Mouse (Mus musculus): ENCODE measurements at regions not wholly inside any gene's neighbourhood (a gene's known extent, or its start where the extent isn't known, plus 50 kb on each side); places are given as distances from the start of the nearest gene placed in this dataset.

DNA sequence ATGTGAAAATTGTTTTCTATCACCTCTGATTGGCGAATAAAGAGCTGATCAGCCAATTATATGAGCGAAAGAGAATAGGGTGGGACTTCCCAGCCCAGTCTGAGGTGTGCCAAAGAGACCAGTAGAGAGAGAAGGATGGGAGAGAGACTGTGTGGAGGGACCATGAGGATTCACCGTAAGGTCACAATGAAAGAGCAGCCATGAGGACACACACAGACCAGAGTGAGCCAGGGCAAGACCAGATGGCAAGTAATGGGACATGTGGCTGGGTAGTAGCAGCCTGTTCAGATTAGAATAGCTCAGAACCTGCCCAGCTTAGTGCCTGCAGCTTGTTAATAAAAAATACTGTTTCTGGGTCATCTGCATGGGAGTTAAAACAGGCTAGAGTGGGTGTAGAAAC, 487.9 kb downstream of the Plekhb2 start:
- no peak for TF ChIP-seq POLR2A (IDR thresholded peaks at IDR 0.05; ENCODE audit: insufficient read depth, low read length)
- TF ChIP-seq CTCF (IDR thresholded peaks at IDR 0.05; ENCODE audit: low read depth, low read length): no peak

All from ES-Bruce4 (cell line).